Mouse (Mus musculus) monocyte, adult 59 days (primary cell): ENCODE data around the gene Tbrg4. TPM values are rescaled to one million over a fixed set of nuclear protein-coding genes. Genes with fewer than 3 reads are reported as not detected.

Experiments
- total RNA-seq, 2 experiments: library from RNA; stranded (reverse); gene quantifications; one replicate each; pipeline ENCODE4 v1.2.4; 2023

Tbrg4 gene
- 10 to 100 TPM; 75.2 to 80.3 TPM for total RNA-seq

GRCm38 (mm10) chr11:6625478-6626387 is at the start of gene Tbrg4:
TSS of gene Tbrg4 (minus strand) at chr11:6626067.

GRCm38 (mm10) chr11:6658271-6658670 is 32.4 kb upstream of the Tbrg4 start, which contains the start of gene Ramp3:
TSS of gene Ramp3 (plus strand) at chr11:6658521.

GRCm38 (mm10) chr11:6638537-6638936 is 12.7 kb upstream of the Tbrg4 start, which contains the start of gene Wap:
TSS of gene Wap (minus strand) at chr11:6638637.

GRCm38 (mm10) chr11:6605491-6606399 is 20.1 kb downstream of the Tbrg4 start, which contains the start of gene Nacad:
TSS of gene Nacad (minus strand) at chr11:6606053.

Other genes starting within 250 kb of the Tbrg4 start
- gene Zmiz2, start 237.0 kb downstream of the Tbrg4 start, total RNA-seq, result 100 to 1,000 TPM; 127 to 142 TPM
- 1,000 to 10,000 TPM in 1 of 2 experiments, 100 to 1,000 TPM in 1; 735 to 1,042 TPM for gene Ppia, start 210.6 kb downstream of the Tbrg4 start, total RNA-seq
- gene H2afv, start 181.6 kb downstream of the Tbrg4 start, total RNA-seq, result 10 to 100 TPM; 29.2 to 34.9 TPM
- gene Purb, start 150.2 kb downstream of the Tbrg4 start, total RNA-seq, result 10 to 100 TPM; 44.9 to 45.6 TPM
- gene Myo1g, start 105.1 kb downstream of the Tbrg4 start, total RNA-seq, result 100 to 1,000 TPM; 690 to 791 TPM
- gene Ccm2, start 79.2 kb downstream of the Tbrg4 start, total RNA-seq, result 100 to 1,000 TPM; 144 TPM
- gene Nacad, start 20.0 kb downstream of the Tbrg4 start, total RNA-seq, result under 1 TPM; 0.55 to 0.66 TPM
- not detected for gene Wap, start 12.6 kb upstream of the Tbrg4 start, total RNA-seq
- gene Ramp3, start 32.5 kb upstream of the Tbrg4 start, total RNA-seq, result 1 to 10 TPM in 1 of 2 experiments, under 1 TPM in 1; 0.66 to 1.7 TPM
- gene Gm11983, start 211.6 kb upstream of the Tbrg4 start, total RNA-seq, result not detected